Mouse (Mus musculus): ENCODE measurements around the gene 6430550D23Rik. TPM values are rescaled to one million over a fixed set of nuclear protein-coding genes. Genes with fewer than 3 reads are reported as not detected.

Gene 6430550D23Rik
- 0.75 and 1.0 TPM in 2 replicates for polyA plus RNA-seq (2015; fragmentation: Nextera tagmentation; extraction: Ambion mirVana)

GRCm38 (mm10) chr2:156007888-156008532 lies at the start of gene 6430550D23Rik, which contains the start of gene Ergic3:
Gene 6430550D23Rik, minus strand, starts transcription at chr2:156007977.
Gene Ergic3, plus strand, starts transcription at chr2:156008045.
- Histone ChIP-seq H3K4me3 (replicated peaks) (peak within 1 kb of the TSS; percentile 77), H3K27ac (peak within 1 kb of the TSS; percentile 82), H3K36me3 (peaks cover 39% of the 10 kb centered on the region), H3K4me2 (peak within 1 kb of the TSS; percentile 76), H3K9ac (peak within 1 kb of the TSS; percentile 73), H3K27me3 (no peaks in the 10 kb centered on the region), H3K4me1 (peaks cover 14% of the 10 kb centered on the region), H3K9me3 (replicated peaks) (no peaks in the 10 kb centered on the region)
- ATAC-seq (replicated peaks; ENCODE audit: low FRiP score): peak; percentile 99
- under 1% methylated on average over 44 of the region's 45 CpGs for WGBS

GRCm38 (mm10) chr2:156052816-156053215 lies 45.0 kb upstream of the 6430550D23Rik start, which contains the start of gene Fer1l4:
Gene Fer1l4, minus strand, starts transcription at chr2:156052947.
- no peak within 1 kb of the TSS for H3K4me2 ChIP-seq
- no peaks in the 10 kb centered on the region for H3K36me3 ChIP-seq
- H3K4me1 ChIP-seq: peaks cover 5% of the 10 kb centered on the region; the same call in 1 of the 2 replicates
- H3K27me3 ChIP-seq: peaks cover 8% of the 10 kb centered on the region; the same call in 1 of the 2 replicates
- H3K9me3 ChIP-seq (replicated peaks): no peaks in the 10 kb centered on the region
- 77% methylated on average over 9 of the region's 9 CpGs for WGBS
- no peak for ATAC-seq (replicated peaks; ENCODE audit: low FRiP score)
- no peak within 1 kb of the TSS for H3K27ac ChIP-seq
- no peak within 1 kb of the TSS for H3K9ac ChIP-seq
- H3K4me3 ChIP-seq (replicated peaks): no peak within 1 kb of the TSS

GRCm38 (mm10) chr2:156047929-156048328 lies 40.2 kb upstream of the 6430550D23Rik start:
- Histone ChIP-seq H3K4me1 (peaks cover 9% of the 10 kb centered on the region; the same call in 1 of the 2 replicates), H3K9me3 (replicated peaks) (no peaks in the 10 kb centered on the region), H3K27ac (no peak overlapping the region), H3K4me2 (peak overlapping the region; percentile 56), H3K36me3 (no peaks in the 10 kb centered on the region), H3K9ac (no peak overlapping the region), H3K4me3 (replicated peaks) (peak overlapping the region; percentile 28), H3K27me3 (peaks cover 12% of the 10 kb centered on the region; the same call in 1 of the 2 replicates)
- ATAC-seq (replicated peaks; ENCODE audit: low FRiP score): no peak; the same call in 1 of the 2 replicates
- 5% methylated on average over 19 of the region's 19 CpGs for WGBS

GRCm38 (mm10) chr2:156042903-156043302 lies 35.1 kb upstream of the 6430550D23Rik start:
- WGBS: 76% methylated on average over 8 of the region's 8 CpGs
- H3K36me3 ChIP-seq: no peaks in the 10 kb centered on the region
- peaks cover 5% of the 10 kb centered on the region; the same call in 1 of the 2 replicates for H3K4me1 ChIP-seq
- ATAC-seq (replicated peaks; ENCODE audit: low FRiP score): no peak
- no peaks in the 10 kb centered on the region for H3K9me3 ChIP-seq (replicated peaks)
- H3K9ac ChIP-seq: no peak overlapping the region
- no peak overlapping the region for H3K4me2 ChIP-seq
- no peak overlapping the region for H3K27ac ChIP-seq
- H3K4me3 ChIP-seq (replicated peaks): no peak overlapping the region
- H3K27me3 ChIP-seq: peaks cover 9% of the 10 kb centered on the region; the same call in 1 of the 2 replicates

- no peaks in the 10 kb centered on the region for H3K27me3 ChIP-seq
- no peaks in the 10 kb centered on the region for H3K36me3 ChIP-seq
- ATAC-seq (replicated peaks; ENCODE audit: low FRiP score): no peak
- no peaks in the 10 kb centered on the region for H3K9me3 ChIP-seq (replicated peaks)
- no peak overlapping the region for H3K9ac ChIP-seq
- 92% methylated on average over 3 of the region's 3 CpGs for WGBS
- H3K27ac ChIP-seq: no peak overlapping the region
- no peak overlapping the region for H3K4me2 ChIP-seq
- H3K4me1 ChIP-seq: no peaks in the 10 kb centered on the region
- H3K4me3 ChIP-seq (replicated peaks): no peak overlapping the region
Measured at GRCm38 (mm10) chr2:156039390-156039789, 31.6 kb upstream of the 6430550D23Rik start.

GRCm38 (mm10) chr2:156025482-156025881 lies 17.7 kb upstream of the 6430550D23Rik start:
- Histone ChIP-seq H3K9ac (no peak overlapping the region), H3K27ac (no peak overlapping the region), H3K9me3 (replicated peaks) (no peaks in the 10 kb centered on the region), H3K36me3 (no peaks in the 10 kb centered on the region), H3K4me1 (no peaks in the 10 kb centered on the region), H3K4me2 (no peak overlapping the region), H3K4me3 (replicated peaks) (no peak overlapping the region), H3K27me3 (no peaks in the 10 kb centered on the region)
- no peak for ATAC-seq (replicated peaks; ENCODE audit: low FRiP score)

- H3K4me1 ChIP-seq: no peaks in the 10 kb centered on the region
- H3K4me2 ChIP-seq: no peak overlapping the region
- no peak overlapping the region for H3K4me3 ChIP-seq (replicated peaks)
- peaks cover 32% of the 10 kb centered on the region for H3K36me3 ChIP-seq
- no peak for ATAC-seq (replicated peaks; ENCODE audit: low FRiP score)
- H3K9ac ChIP-seq: no peak overlapping the region
- H3K27ac ChIP-seq: no peak overlapping the region
- no peaks in the 10 kb centered on the region for H3K9me3 ChIP-seq (replicated peaks)
- 91% methylated on average over 2 of the region's 2 CpGs for WGBS
- H3K27me3 ChIP-seq: no peaks in the 10 kb centered on the region
Measured at GRCm38 (mm10) chr2:156021765-156022164, 14.0 kb upstream of the 6430550D23Rik start.

GRCm38 (mm10) chr2:156021219-156021618 lies 13.4 kb upstream of the 6430550D23Rik start:
- H3K4me3 ChIP-seq (replicated peaks): no peak overlapping the region
- H3K4me1 ChIP-seq: no peaks in the 10 kb centered on the region
- no peaks in the 10 kb centered on the region for H3K9me3 ChIP-seq (replicated peaks)
- H3K27me3 ChIP-seq: no peaks in the 10 kb centered on the region
- WGBS: 89% methylated on average over 8 of the region's 8 CpGs
- ATAC-seq (replicated peaks; ENCODE audit: low FRiP score): no peak
- H3K27ac ChIP-seq: no peak overlapping the region
- H3K9ac ChIP-seq: no peak overlapping the region
- H3K36me3 ChIP-seq: peaks cover 37% of the 10 kb centered on the region
- H3K4me2 ChIP-seq: no peak overlapping the region

- H3K27me3 ChIP-seq: no peaks in the 10 kb centered on the region
- H3K9me3 ChIP-seq (replicated peaks): no peaks in the 10 kb centered on the region
- ATAC-seq (replicated peaks; ENCODE audit: low FRiP score): no peak
- peaks cover 68% of the 10 kb centered on the region for H3K36me3 ChIP-seq
- H3K4me1 ChIP-seq: no peaks in the 10 kb centered on the region
- no peak overlapping the region for H3K4me2 ChIP-seq
- 72% methylated on average over 3 of the region's 3 CpGs for WGBS
- no peak overlapping the region for H3K27ac ChIP-seq
- H3K4me3 ChIP-seq (replicated peaks): no peak overlapping the region
- H3K9ac ChIP-seq: no peak overlapping the region
Measured at GRCm38 (mm10) chr2:156018106-156018505, 10.3 kb upstream of the 6430550D23Rik start.

GRCm38 (mm10) chr2:156005393-156005792 lies 2.4 kb downstream of the 6430550D23Rik start:
- no peak for ATAC-seq (replicated peaks; ENCODE audit: low FRiP score)
- Histone ChIP-seq H3K4me2 (no peak overlapping the region), H3K27me3 (no peaks in the 10 kb centered on the region), H3K4me3 (replicated peaks) (no peak overlapping the region), H3K9ac (no peak overlapping the region), H3K27ac (no peak overlapping the region), H3K4me1 (peaks cover 14% of the 10 kb centered on the region), H3K9me3 (replicated peaks) (no peaks in the 10 kb centered on the region), H3K36me3 (peaks cover 19% of the 10 kb centered on the region)
- 90% methylated on average over 4 of the region's 4 CpGs for WGBS

GRCm38 (mm10) chr2:155991863-155992321 lies 15.9 kb downstream of the 6430550D23Rik start:
- Histone ChIP-seq H3K9me3 (replicated peaks) (no peaks in the 10 kb centered on the region), H3K36me3 (peaks cover 100% of the 10 kb centered on the region), H3K4me1 (no peaks in the 10 kb centered on the region), H3K27ac (no peak overlapping the region), H3K27me3 (no peaks in the 10 kb centered on the region), H3K4me3 (replicated peaks) (no peak overlapping the region), H3K4me2 (no peak overlapping the region), H3K9ac (no peak overlapping the region)
- ATAC-seq (replicated peaks; ENCODE audit: low FRiP score): no peak
- 89% methylated on average over 14 of the region's 14 CpGs for WGBS

GRCm38 (mm10) chr2:155991151-155991550 lies 16.6 kb downstream of the 6430550D23Rik start:
- H3K27me3 ChIP-seq: no peaks in the 10 kb centered on the region
- ATAC-seq (replicated peaks; ENCODE audit: low FRiP score): no peak
- no peak overlapping the region for H3K4me2 ChIP-seq
- H3K36me3 ChIP-seq: peaks cover 100% of the 10 kb centered on the region
- no peaks in the 10 kb centered on the region for H3K9me3 ChIP-seq (replicated peaks)
- H3K9ac ChIP-seq: no peak overlapping the region
- no peak overlapping the region for H3K27ac ChIP-seq
- H3K4me3 ChIP-seq (replicated peaks): no peak overlapping the region
- no peaks in the 10 kb centered on the region for H3K4me1 ChIP-seq
- 92% methylated on average over 10 of the region's 10 CpGs for WGBS

Measured in kidney, embryonic 15.5 days (tissue).